Mouse (Mus musculus) heart, adult 2 months (tissue): ENCODE measurements around the gene Syngr1. TPM values are rescaled to one million over a fixed set of nuclear protein-coding genes. Genes with fewer than 3 reads are reported as not detected.

ENCODE experiments used
- DNase-seq, 2 experiments: peaks; one replicate each; pipeline ENCODE4 v3.0.0; 2021
- H3K27ac ChIP-seq: fragments of 200-600 bp; 2 replicates; pipeline ENCODE4 v1.8.1; 2022
- H3K27me3 ChIP-seq: fragments of 200-500 bp; 2 replicates; pipeline ENCODE4 v1.6.1; 2012; ENCODE audit warnings: mild to moderate bottlenecking, low read length, inconsistent platforms, mixed read lengths; ENCODE audit not compliant: control insufficient read depth, insufficient read depth
- H3K36me3 ChIP-seq: fragments of 200-500 bp; 2 replicates; pipeline ENCODE4 v1.6.1; 2012; ENCODE audit warnings: low read length, inconsistent platforms; ENCODE audit not compliant: control insufficient read depth, insufficient read depth
- H3K4me1 ChIP-seq: fragments of 200-500 bp; 2 replicates; pipeline ENCODE4 v1.6.1; 2011; ENCODE audit warnings: low read length; ENCODE audit not compliant: control insufficient read depth, insufficient read depth
- H3K4me3 ChIP-seq: fragments of 200-600 bp; 2 replicates; pipeline ENCODE4 v1.8.1; 2022
- H3K79me2 ChIP-seq: fragments of 200-500 bp; replicated peaks from 2 replicates; pipeline ENCODE4 v1.6.1; 2012; ENCODE audit warnings: mild to moderate bottlenecking, inconsistent platforms, low read length, moderate library complexity, mixed read lengths; ENCODE audit not compliant: control insufficient read depth, insufficient read depth
- H3K9ac ChIP-seq: fragments of 200-500 bp; 2 replicates; pipeline ENCODE4 v1.6.1; 2012; ENCODE audit warnings: low read depth, mild to moderate bottlenecking, control low read depth, inconsistent platforms, low read length, mixed read lengths
- CTCF ChIP-seq: fragments of 200-600 bp; IDR thresholded peaks from 2 replicates; pipeline ENCODE4 v1.8.1; 2022; ENCODE audit warnings: antibody characterized with exemption, mild to moderate bottlenecking, moderate library complexity
- EP300 ChIP-seq: fragments of 200-500 bp; IDR thresholded peaks from 2 replicates; pipeline ENCODE4 v1.6.1; 2011; ENCODE audit warnings: low read depth, low read length, control low read depth; ENCODE audit not compliant: insufficient read depth
- POLR2A ChIP-seq: fragments of 200-500 bp; IDR thresholded peaks from 2 replicates; pipeline ENCODE4 v1.6.1; 2011; ENCODE audit warnings: mild to moderate bottlenecking, low read depth, low read length, control low read depth; ENCODE audit not compliant: insufficient read depth
- WGBS: fragments of 180-500 bp; shearing (Covaris S2); methylation state at CpG from one replicate; pipeline ENCODE4 v1.1.7; 2018; 5-methylcytosine and 5-hydroxymethylcytosine counted together
- intact Hi-C: fragments of 180-260 bp; cut with DNase I; formaldehyde crosslinking; loops from one replicate; pipeline ENCODE4 v1.15.1; 2025
- polyA plus RNA-seq: library from polyadenylated mRNA; depleted of rRNA; stranded (reverse); fragments of >200 nt; gene quantifications from 2 replicates; pipeline ENCODE4 v1.2.3, GENCODE M21; 2012
- total RNA-seq, 2 experiments: library from RNA; stranded (reverse); gene quantifications; 2 replicates each; pipeline ENCODE4 v1.2.3; 2021

Syngr1 gene
- total and polyA plus RNA-seq, 3 experiments = 69.6 to 247 (median 95.0) TPM

DNA sequence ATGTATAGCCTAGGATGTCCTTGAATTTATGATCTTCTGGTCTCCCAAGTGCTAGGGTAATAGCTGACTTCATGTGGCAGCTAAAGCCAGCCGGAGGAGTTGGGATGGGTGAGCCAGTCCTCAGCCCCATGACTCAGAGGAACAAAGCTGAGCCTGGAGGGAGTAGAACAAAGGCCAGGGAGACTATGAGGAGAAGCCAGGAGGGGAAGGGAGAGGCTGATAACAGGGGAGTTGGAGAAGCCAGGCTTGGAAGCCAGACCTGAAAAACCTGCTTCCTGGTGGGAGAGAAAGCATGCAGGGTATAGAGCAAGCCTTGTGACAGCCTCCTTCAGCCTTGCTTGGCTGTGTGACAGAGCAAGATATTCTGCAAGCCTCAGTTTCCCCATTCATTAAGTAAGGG is 4.5 kb downstream of the Syngr1 start:
- Histone ChIP-seq H3K9ac (no peak overlapping the region), H3K4me3 (no peak overlapping the region), H3K27me3 (0 out of 2 replicates have a peak, but pooled peaks cover 3% of the 10 kb centered on the region), H3K79me2 (no peaks in the 10 kb centered on the region; the same call in 1 of the 2 replicates), H3K4me1 (peaks cover 6% of the 10 kb centered on the region), H3K27ac (no peak overlapping the region), H3K36me3 (no peaks in the 10 kb centered on the region)
- WGBS = 52% methylated on average over 1 of the region's 1 CpGs
- intact Hi-C loops = no loop called here
- no peak for DNase-seq
- TF ChIP-seq CTCF (no peak), EP300 (no peak), POLR2A (no peak)

DNA sequence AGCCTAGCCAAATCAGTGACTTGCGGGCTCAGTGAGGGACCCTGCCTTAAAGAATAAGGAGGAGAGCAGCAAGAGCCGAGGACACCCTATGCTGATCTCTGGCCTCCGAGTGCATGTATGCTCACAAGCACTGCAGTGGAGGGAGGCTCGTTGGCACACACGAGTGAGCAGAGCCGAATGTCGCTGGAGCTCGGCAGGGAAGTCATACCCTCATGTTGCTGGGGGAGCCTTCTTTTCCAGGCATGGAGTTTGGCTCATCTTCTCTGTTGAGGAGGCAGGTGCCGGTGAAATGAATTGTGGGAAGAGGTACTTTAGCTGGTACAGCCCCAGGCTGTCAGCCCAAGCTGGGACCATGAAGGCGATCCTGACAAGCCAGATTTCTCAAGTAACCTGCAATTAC is 5.3 kb downstream of the Syngr1 start:
- H3K4me3 ChIP-seq = no peak overlapping the region
- no peaks in the 10 kb centered on the region for H3K36me3 ChIP-seq
- 71% methylated on average over 10 of the region's 10 CpGs for WGBS
- no peaks in the 10 kb centered on the region; the same call in 1 of the 2 replicates for H3K79me2 ChIP-seq
- no peak for DNase-seq
- 0 out of 2 replicates have a peak, but pooled peaks cover under 1% of the 10 kb centered on the region for H3K27me3 ChIP-seq
- H3K4me1 ChIP-seq = peaks cover 6% of the 10 kb centered on the region
- H3K27ac ChIP-seq = no peak overlapping the region
- TF ChIP-seq CTCF (no peak), EP300 (no peak), POLR2A (no peak)
- intact Hi-C loops = no loop called here
- no peak overlapping the region for H3K9ac ChIP-seq

- no peak overlapping the region for H3K4me3 ChIP-seq
- no peaks in the 10 kb centered on the region for H3K79me2 ChIP-seq
- peak; percentile 55 to 61 for DNase-seq
- H3K36me3 ChIP-seq = no peaks in the 10 kb centered on the region
- intact Hi-C loops = no loop called here
- WGBS = 15% methylated on average over 20 of the region's 20 CpGs
- TF ChIP-seq EP300 (no peak), CTCF (no peak), POLR2A (no peak)
- no peaks in the 10 kb centered on the region for H3K27me3 ChIP-seq
- H3K4me1 ChIP-seq = peaks cover 6% of the 10 kb centered on the region
- peak overlapping the region; percentile 49 for H3K27ac ChIP-seq
- H3K9ac ChIP-seq = peak overlapping the region; percentile 18; the same call in 1 of the 2 replicates
Observed at GRCm38 (mm10) chr15:80096946-80097881, 6.1 kb downstream of the Syngr1 start.

- Histone ChIP-seq H3K79me2 (no peaks in the 10 kb centered on the region), H3K9ac (no peak overlapping the region), H3K27ac (peak overlapping the region; percentile 49), H3K27me3 (no peaks in the 10 kb centered on the region), H3K4me1 (peaks cover 6% of the 10 kb centered on the region), H3K4me3 (no peak overlapping the region), H3K36me3 (no peaks in the 10 kb centered on the region)
- TF ChIP-seq POLR2A = no peak
- TF ChIP-seq CTCF = no peak
- no peak for TF ChIP-seq EP300
- intact Hi-C loops = no loop called here
- DNase-seq = no peak
- 25% methylated on average over 8 of the region's 8 CpGs for WGBS
Observed at GRCm38 (mm10) chr15:80097999-80098461, 6.9 kb downstream of the Syngr1 start.

GRCm38 (mm10) chr15:80098809-80099208 is 7.7 kb downstream of the Syngr1 start:
- Histone ChIP-seq H3K9ac (no peak overlapping the region), H3K4me1 (peaks cover 6% of the 10 kb centered on the region), H3K79me2 (no peaks in the 10 kb centered on the region), H3K27ac (no peak overlapping the region), H3K4me3 (no peak overlapping the region), H3K27me3 (no peaks in the 10 kb centered on the region), H3K36me3 (no peaks in the 10 kb centered on the region)
- WGBS = 24% methylated on average over 9 of the region's 9 CpGs
- DNase-seq = no peak
- TF ChIP-seq EP300 = no peak
- TF ChIP-seq POLR2A = no peak
- TF ChIP-seq CTCF = no peak
- intact Hi-C loops = no loop called here

GRCm38 (mm10) chr15:80099477-80099876 is 8.3 kb downstream of the Syngr1 start:
- WGBS = 61% methylated on average over 3 of the region's 3 CpGs
- Histone ChIP-seq H3K79me2 (no peaks in the 10 kb centered on the region), H3K4me1 (peaks cover 6% of the 10 kb centered on the region), H3K27ac (no peak overlapping the region), H3K4me3 (no peak overlapping the region), H3K9ac (no peak overlapping the region), H3K36me3 (no peaks in the 10 kb centered on the region), H3K27me3 (no peaks in the 10 kb centered on the region)
- TF ChIP-seq POLR2A = no peak
- no peak for TF ChIP-seq EP300
- no peak for TF ChIP-seq CTCF
- intact Hi-C loops = no loop called here
- DNase-seq = no peak
